Mouse (Mus musculus): ENCODE measurements around the gene Tnfaip2.

The Tnfaip2 gene

GRCm38 (mm10) chr12:111428364-111428763, 13.9 kb upstream of the Tnfaip2 start:
- DNase-seq: no peak

- peak; percentile 44 for DNase-seq
These were observed 13.0 kb upstream of the Tnfaip2 start for GRCm38 (mm10) chr12:111428961-111429911.

GRCm38 (mm10) chr12:111430049-111430867, 12.0 kb upstream of the Tnfaip2 start:
- no peak for DNase-seq

- no peak for DNase-seq
These were observed 11.1 kb upstream of the Tnfaip2 start for GRCm38 (mm10) chr12:111430868-111431817.

DNA sequence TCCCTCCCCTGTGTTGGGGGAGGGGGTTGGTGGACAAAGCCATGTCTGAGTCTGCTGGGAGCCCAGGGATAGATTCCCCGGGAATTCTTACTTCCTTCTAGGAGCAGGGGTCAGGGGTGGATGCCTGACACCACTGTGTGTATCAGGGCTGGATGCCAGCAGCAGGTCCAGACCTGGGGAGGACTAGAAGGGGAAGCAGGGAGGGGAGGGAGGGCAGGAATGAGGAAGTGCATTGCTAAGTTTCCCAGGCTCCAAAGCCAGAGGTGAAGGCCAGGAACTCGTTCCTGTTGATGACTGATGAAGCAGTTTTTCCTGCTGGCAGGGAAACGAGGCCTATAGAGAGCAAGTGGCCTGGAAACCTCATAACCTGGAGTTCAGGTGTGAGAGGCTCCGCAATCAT, 10.2 kb upstream of the Tnfaip2 start:
- no peak for DNase-seq

GRCm38 (mm10) chr12:111432751-111433331, 9.4 kb upstream of the Tnfaip2 start:
- DNase-seq: no peak

GRCm38 (mm10) chr12:111434164-111434744, 8.0 kb upstream of the Tnfaip2 start:
- DNase-seq: no peak

- DNase-seq: no peak
These were observed 7.4 kb upstream of the Tnfaip2 start for GRCm38 (mm10) chr12:111434745-111435327.

- no peak for DNase-seq
These were observed 6.1 kb upstream of the Tnfaip2 start for GRCm38 (mm10) chr12:111436170-111436569.

- DNase-seq: peak; percentile 28
These were observed 5.6 kb upstream of the Tnfaip2 start for GRCm38 (mm10) chr12:111436640-111437039.

DNA sequence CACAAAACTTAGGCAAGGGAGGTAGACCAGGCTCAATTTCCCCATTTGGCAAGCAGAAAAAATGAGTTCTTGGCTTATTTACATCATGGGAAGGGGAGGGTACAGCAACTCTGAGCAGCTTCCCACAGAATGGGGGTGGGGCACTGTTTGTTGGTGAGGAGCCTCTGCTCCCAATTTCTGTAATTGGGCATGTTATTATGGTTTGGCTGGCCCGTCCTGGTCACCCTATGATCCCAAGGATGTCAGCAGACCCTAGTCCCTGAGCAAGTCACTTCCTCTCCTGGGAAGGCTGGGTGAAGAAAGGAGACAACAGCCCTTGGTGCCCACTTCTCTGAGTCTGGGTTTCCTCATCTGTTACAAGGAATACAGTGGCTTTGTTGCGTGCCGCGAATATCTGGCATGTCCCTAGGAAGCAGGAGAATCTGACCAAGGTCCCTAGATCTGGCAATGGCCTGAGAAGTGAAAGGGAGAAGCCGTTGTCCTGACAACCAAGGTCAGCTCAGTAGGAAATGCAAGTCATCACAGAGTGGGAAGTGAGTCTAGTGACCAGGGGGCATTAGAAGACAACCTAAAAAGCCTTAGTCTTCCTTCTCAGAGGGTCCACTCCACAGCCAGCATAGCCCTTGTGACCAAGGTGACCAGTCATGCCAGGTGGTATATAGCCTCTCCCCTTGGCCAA, 4.9 kb upstream of the Tnfaip2 start:
- DNase-seq: no peak

DNA sequence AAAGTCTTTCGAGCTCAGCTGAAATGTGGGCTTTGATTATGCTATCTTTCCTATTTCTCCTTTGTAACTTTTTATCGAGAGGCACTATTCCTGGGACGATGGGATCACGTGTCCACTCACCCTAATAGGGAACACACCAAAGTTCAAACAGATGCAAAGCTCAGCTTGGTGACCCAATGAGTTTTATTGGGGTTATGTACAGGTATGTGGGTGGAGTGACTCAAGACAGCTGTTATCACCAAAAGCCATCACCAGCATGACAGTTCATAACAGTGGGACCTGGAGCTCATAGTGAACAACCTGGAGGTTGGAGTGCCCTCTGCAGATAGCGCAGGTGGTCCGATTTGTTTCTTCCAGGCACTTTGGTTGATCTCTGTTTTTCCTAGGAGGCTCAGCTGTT, 3.4 kb upstream of the Tnfaip2 start:
- DNase-seq: no peak

GRCm38 (mm10) chr12:111440701-111441373, 1.4 kb upstream of the Tnfaip2 start:
- no peak for DNase-seq

- DNase-seq: peak; percentile 41
These were observed 746 bp upstream of the Tnfaip2 start for GRCm38 (mm10) chr12:111441523-111441922.

- no peak for DNase-seq
These were observed 972 bp downstream of the Tnfaip2 start for GRCm38 (mm10) chr12:111443011-111443870.

- no peak for DNase-seq
These were observed 1.9 kb downstream of the Tnfaip2 start for GRCm38 (mm10) chr12:111443921-111444831.

DNA sequence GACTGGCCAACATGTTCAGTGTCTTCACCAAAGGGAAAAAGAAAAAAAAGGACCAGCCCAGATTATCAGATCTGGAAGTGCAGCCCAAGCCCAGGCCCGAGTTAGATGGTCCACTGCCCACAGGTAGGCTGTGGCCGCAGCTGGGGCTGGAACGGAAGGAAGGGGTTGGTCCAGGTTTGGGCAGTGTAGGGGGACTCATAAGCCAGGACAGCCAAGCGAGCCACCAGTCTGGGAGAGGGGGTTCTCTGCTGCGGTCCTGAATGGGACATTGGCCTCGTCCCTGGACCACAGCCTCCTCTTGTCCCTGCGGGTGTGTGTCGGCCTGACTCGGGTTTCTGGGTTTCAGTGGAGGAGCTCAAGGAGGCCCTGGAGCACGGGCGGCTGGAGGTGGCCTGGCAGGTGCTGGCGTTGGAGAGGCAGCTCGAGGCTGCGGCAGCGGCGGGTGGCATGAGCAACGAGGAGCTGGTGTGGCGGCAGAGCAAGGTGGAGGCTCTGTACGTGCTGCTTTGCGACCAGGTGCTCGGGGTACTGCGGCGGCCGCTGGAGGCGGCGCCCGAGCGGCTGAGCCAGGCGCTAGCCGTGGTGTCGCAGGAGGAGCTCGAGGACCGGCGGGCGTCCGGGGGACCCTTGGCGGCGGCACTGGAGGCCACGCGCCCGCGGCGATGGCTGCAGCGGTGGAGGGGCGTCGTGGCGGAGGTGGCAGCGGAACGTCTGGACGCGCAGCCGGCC, 3.1 kb downstream of the Tnfaip2 start:
- no peak for DNase-seq

Data from right cerebral cortex, postnatal 14 days (tissue).